ENCODE assay signal across 7 mouse cellular contexts in the genomic region with DNA sequence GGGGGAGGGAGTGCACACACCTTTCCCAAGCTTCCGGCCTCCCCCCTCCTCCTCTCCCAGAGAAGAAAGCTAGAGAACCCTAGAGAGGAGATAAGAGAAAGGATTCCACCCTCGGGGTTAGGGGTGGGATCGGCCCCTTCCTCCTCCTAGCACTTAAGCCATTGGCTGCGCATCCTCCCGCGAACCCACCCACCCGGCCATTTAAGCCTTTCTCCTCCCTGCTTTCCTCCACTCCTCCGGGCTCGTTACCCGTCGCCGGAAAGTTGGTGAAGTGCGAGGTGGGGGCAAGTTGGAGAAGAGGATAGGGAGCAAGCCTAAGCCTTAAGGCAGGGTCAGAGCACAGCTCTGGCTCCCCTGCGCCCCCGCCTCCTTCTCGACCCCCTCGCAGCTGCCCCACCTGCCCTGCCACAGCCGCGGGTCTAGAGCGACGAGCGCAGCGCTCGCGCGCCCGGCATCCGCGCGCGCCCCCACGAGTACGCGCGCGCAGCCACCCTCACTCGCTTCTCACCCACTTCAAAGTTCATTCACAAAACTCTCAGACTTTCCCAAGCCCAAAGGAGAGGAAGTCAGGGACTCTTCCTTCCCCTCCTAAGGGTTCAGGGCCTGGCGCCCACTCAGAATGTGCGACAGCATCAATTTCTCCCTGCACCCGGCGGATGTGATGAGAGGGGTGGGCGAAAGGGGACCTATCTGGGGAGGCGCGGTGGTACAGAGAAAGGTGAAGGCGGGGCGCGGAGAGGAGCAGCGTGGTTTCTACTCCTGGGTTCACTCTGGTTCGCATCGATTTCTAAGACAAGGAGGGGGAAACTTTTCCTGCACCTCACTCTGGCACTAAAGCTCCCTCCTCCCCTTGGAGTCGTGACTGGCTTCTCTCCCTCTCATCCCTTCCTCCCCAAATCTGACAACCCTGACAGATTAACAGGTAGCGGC. TPM values are rescaled to one million over a fixed set of nuclear protein-coding genes. Genes with fewer than 3 reads are reported as not detected.
DNase-seq lines count a peak whose midpoint lies in the region; ATAC-seq and TF ChIP-seq lines count a peak whose summit lies in the region.

No protein-coding gene starts in this region.

- H3K9me3 ChIP-seq in limb, embryonic 14.5 days (ENCODE audit: control insufficient read depth, low read length), result no peaks in the 10 kb centered on the region
- H3K9me3 ChIP-seq in midbrain, embryonic 16.5 days (replicated peaks; ENCODE audit: control insufficient read depth, low read length, poor library complexity, severe bottlenecking), result no peaks in the 10 kb centered on the region

- under 1% methylated on average over 35 of the region's 52 CpGs for WGBS in limb, embryonic 14.5 days
- under 1% methylated on average over 44 of the region's 52 CpGs for WGBS in midbrain, embryonic 16.5 days

- peak overlapping the region; percentile 63 for H3K4me3 ChIP-seq in limb, embryonic 14.5 days (replicated peaks; ENCODE audit: low read length)
- H3K4me3 ChIP-seq in midbrain, embryonic 16.5 days (ENCODE audit: low read depth, low read length), result peak overlapping the region; percentile 64

- ATAC-seq in limb, embryonic 14.5 days (ENCODE audit: low FRiP score, low read depth), result peak; percentile 72
- ATAC-seq in midbrain, embryonic 16.5 days, result peak; percentile 86

- peak overlapping the region; percentile 97 for H3K4me2 ChIP-seq in limb, embryonic 14.5 days (replicated peaks; ENCODE audit: low read depth, low read length, severe bottlenecking)
- peak overlapping the region; percentile 89 for H3K4me2 ChIP-seq in midbrain, embryonic 16.5 days (ENCODE audit: low read length)

- H3K27me3 ChIP-seq in limb, embryonic 14.5 days (ENCODE audit: control insufficient read depth, insufficient read depth, low read length), result no peaks in the 10 kb centered on the region
- no peaks in the 10 kb centered on the region for H3K27me3 ChIP-seq in midbrain, embryonic 16.5 days (ENCODE audit: control insufficient read depth, insufficient read depth, low read depth, low read length)

- no peaks in the 10 kb centered on the region for H3K36me3 ChIP-seq in limb, embryonic 14.5 days (ENCODE audit: control insufficient read depth, insufficient read depth, low read length)
- no peaks in the 10 kb centered on the region for H3K36me3 ChIP-seq in midbrain, embryonic 16.5 days (ENCODE audit: control insufficient read depth, insufficient read depth, low read length)

- TF ChIP-seq POLR2A in limb, embryonic 14.5 days (IDR thresholded peaks at IDR 0.05; ENCODE audit: borderline replicate concordance, extremely low read depth, insufficient read depth, insufficient read length), result peak; percentile 76; the same call in 1 of the 2 replicates

- peaks cover 1% of the 10 kb centered on the region for H3K4me1 ChIP-seq in limb, embryonic 14.5 days (ENCODE audit: control insufficient read depth, insufficient read depth, low read length)
- H3K4me1 ChIP-seq in midbrain, embryonic 16.5 days (ENCODE audit: control insufficient read depth, insufficient read depth, low read length), result peaks cover 7% of the 10 kb centered on the region

- peak; percentile 83 for DNase-seq in adrenal gland, postnatal 10 days
- DNase-seq in embryo, embryonic 11 days, result peak; percentile 93
- peak; percentile 83 to 91 for DNase-seq in heart, adult 18-20 months
- peak; percentile 79 for DNase-seq in kidney, adult 18-20 months
- DNase-seq in limb, embryonic 14.5 days (ENCODE audit: low spot score), result peak; percentile 92
- DNase-seq in spleen, postnatal 10 days (ENCODE audit: low spot score in 2 of 2), result peak; percentile 56 to 74

- H3K9ac ChIP-seq in limb, embryonic 14.5 days (ENCODE audit: low read depth, low read length, severe bottlenecking), result peak overlapping the region; percentile 72
- peak overlapping the region; percentile 84 for H3K9ac ChIP-seq in midbrain, embryonic 16.5 days (ENCODE audit: low read depth, low read length)

- H3K27ac ChIP-seq in limb, embryonic 14.5 days (replicated peaks; ENCODE audit: low read depth, low read length), result peak overlapping the region; percentile 88
- H3K27ac ChIP-seq in midbrain, embryonic 16.5 days (ENCODE audit: low read length), result peak overlapping the region; percentile 97

RNA-seq across cellular contexts. Expression of gene Maml3, which starts 2.0 kb away (rescaled TPM):
- 10 to 100 TPM in 1 of 2 experiments, 1 to 10 TPM in 1; 8.3 to 10.9 TPM for total RNA-seq in adrenal gland, postnatal 10 days (2021)
- total RNA-seq in heart, adult 18-20 months (2021), result 1 to 10 TPM; 2.3 to 2.9 TPM
- polyA plus RNA-seq in limb, embryonic 14.5 days (2012; rRNA removed), result 5.4 and 6.1 TPM in 2 replicates
- 5.6 and 6.7 TPM in 2 replicates for polyA plus RNA-seq in limb, embryonic 14.5 days (2014; fragmentation: Nextera tagmentation; extraction: Ambion mirVana)
- 5.7 and 6.9 TPM in 2 replicates for polyA plus RNA-seq in midbrain, embryonic 16.5 days (2015; fragmentation: Nextera tagmentation; extraction: Ambion mirVana)

Comparison
In these comparisons a context has a peak if more than half of its experiments do, and no peak if none do; other contexts are left out.
1. Peak in every context shown above with its lines: DNase-seq, ATAC-seq, H3K4me3 ChIP-seq and H3K27ac ChIP-seq.